Mouse (Mus musculus) ES-Bruce4 (cell line): Measurements from ENCODE around the gene Fam198a. TPM values are rescaled to one million over a fixed set of nuclear protein-coding genes. Genes with fewer than 3 reads are reported as not detected.

ENCODE experiments used
- H3K27ac ChIP-seq: 2 replicates; pipeline ENCODE4 v1.5.1; 2012; ENCODE audit warnings: low read length, inconsistent platforms; ENCODE audit not compliant: insufficient read depth
- H3K27me3 ChIP-seq: 2 replicates; pipeline ENCODE4 v1.6.1; 2012; ENCODE audit warnings: mild to moderate bottlenecking, low read length, inconsistent platforms; ENCODE audit not compliant: control insufficient read depth, poor library complexity, insufficient read depth, severe bottlenecking
- H3K36me3 ChIP-seq: 2 replicates; pipeline ENCODE4 v1.6.1; 2012; ENCODE audit warnings: inconsistent platforms, mild to moderate bottlenecking, low read length, moderate library complexity; ENCODE audit not compliant: control insufficient read depth, poor library complexity, insufficient read depth, severe bottlenecking
- H3K4me1 ChIP-seq: one replicate; pipeline ENCODE4 v1.8.1; 2011; ENCODE audit warnings: low read length; ENCODE audit not compliant: control insufficient read depth, insufficient read depth
- H3K4me3 ChIP-seq: 2 replicates; pipeline ENCODE4 v1.5.1; 2011; ENCODE audit warnings: low read depth, mild to moderate bottlenecking, low read length
- H3K9ac ChIP-seq: 2 replicates; pipeline ENCODE4 v1.6.1; 2012; ENCODE audit warnings: low read depth, mild to moderate bottlenecking, inconsistent platforms; ENCODE audit not compliant: poor library complexity, severe bottlenecking
- H3K9me3 ChIP-seq: replicated peaks from 2 replicates; pipeline ENCODE4 v1.6.1; 2012; ENCODE audit warnings: mild to moderate bottlenecking, low read length, inconsistent platforms; ENCODE audit not compliant: control insufficient read depth, poor library complexity, insufficient read depth, severe bottlenecking
- CTCF ChIP-seq: IDR thresholded peaks from one replicate; pipeline ENCODE4 v1.8.1; 2011; ENCODE audit warnings: low read depth, low read length
- EP300 ChIP-seq: IDR thresholded peaks from 2 replicates; pipeline ENCODE4 v1.6.1; 2011; ENCODE audit warnings: low read depth, low read length; ENCODE audit not compliant: insufficient read depth
- POLR2A ChIP-seq: IDR thresholded peaks from one replicate; pipeline ENCODE4 v1.8.1; 2011; ENCODE audit warnings: low read length; ENCODE audit not compliant: insufficient read depth
- polyA plus RNA-seq: library from polyadenylated mRNA; stranded (reverse); fragments of >200 nt; gene quantifications from 2 replicates; pipeline ENCODE4 v1.2.4, GENCODE M21; 2011; ENCODE audit warnings: low read depth; ENCODE audit not compliant: missing spikeins, insufficient read depth, insufficient read length

Fam198a gene
- polyA plus RNA-seq, 1 experiment: not detected

DNA sequence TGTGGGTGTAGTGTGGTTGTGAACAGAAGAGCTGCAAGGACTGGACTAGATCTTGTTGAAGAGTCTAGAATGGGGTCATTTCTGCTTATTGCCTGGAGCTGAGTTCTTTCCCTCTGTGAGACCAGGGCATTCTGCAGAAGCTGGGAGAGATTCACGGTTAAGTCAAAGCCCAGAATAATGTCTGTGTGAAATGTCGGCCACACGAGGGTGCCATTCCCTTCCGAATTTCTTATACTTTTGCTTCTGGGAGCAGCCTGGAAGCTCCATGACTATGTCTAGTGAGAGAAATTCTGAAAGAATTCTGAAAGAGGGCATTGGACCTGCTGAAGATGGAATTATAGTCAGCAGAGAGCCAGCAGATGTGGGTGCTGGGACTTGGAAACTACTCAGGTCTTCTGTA lies 3.0 kb upstream of the Fam198a start:
- no peaks in the 10 kb centered on the region for H3K9me3 ChIP-seq
- no peak for TF ChIP-seq POLR2A
- no peak for TF ChIP-seq CTCF
- no peak for TF ChIP-seq EP300
- H3K4me3 ChIP-seq: no peak overlapping the region
- H3K9ac ChIP-seq: no peak overlapping the region
- H3K27ac ChIP-seq: no peak overlapping the region
- no peaks in the 10 kb centered on the region for H3K36me3 ChIP-seq
- H3K4me1 ChIP-seq: no peaks in the 10 kb centered on the region
- no peaks in the 10 kb centered on the region; the same call in 1 of the 2 replicates for H3K27me3 ChIP-seq

DNA sequence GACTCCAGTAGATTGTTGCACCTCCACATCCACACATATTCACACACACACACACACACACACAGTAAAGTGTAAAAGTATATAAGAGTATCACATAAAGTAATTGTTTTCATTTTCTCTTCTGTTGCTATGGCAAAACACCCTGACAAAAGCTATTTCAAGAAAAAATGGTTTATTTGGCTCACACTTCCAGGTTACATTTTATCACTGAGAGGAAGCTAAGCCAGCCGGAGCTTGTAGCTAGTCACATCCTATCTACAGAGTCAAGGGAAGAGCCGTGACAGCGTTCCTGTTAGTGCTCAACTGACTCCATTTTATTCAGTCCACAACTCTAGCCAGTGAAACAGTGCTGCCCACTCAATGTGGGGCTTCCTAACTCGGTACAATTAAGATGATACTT lies 2.4 kb upstream of the Fam198a start:
- TF ChIP-seq CTCF: no peak
- TF ChIP-seq POLR2A: no peak
- TF ChIP-seq EP300: no peak
- Histone ChIP-seq H3K4me3 (no peak overlapping the region), H3K9me3 (no peaks in the 10 kb centered on the region), H3K27me3 (no peaks in the 10 kb centered on the region; the same call in 1 of the 2 replicates), H3K9ac (no peak overlapping the region), H3K4me1 (no peaks in the 10 kb centered on the region), H3K36me3 (no peaks in the 10 kb centered on the region), H3K27ac (no peak overlapping the region)

DNA sequence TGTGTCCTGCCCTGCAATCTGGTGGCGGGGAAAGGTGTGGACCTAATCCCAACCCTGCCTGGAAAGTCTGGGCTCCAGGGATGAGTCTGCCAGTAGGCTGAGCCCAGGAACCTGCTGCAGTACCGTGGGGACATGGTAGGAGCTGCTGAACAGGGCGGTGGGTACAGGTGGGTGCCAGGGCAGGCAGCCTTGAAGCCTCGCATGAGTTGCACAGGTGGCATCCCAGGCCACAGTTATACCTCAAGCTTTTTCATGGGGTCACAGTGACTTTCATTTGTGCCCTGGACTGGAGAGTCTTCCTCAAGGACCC lies 281 bp downstream of the Fam198a start:
- Histone ChIP-seq H3K36me3 (no peaks in the 10 kb centered on the region), H3K4me3 (peak overlapping the region; percentile 21), H3K27ac (no peak overlapping the region), H3K27me3 (no peaks in the 10 kb centered on the region), H3K4me1 (no peaks in the 10 kb centered on the region), H3K9me3 (no peaks in the 10 kb centered on the region), H3K9ac (no peak overlapping the region)
- TF ChIP-seq CTCF (no peak), POLR2A (no peak), EP300 (no peak)

- no peak overlapping the region for H3K27ac ChIP-seq
- no peaks in the 10 kb centered on the region for H3K4me1 ChIP-seq
- H3K4me3 ChIP-seq: no peak overlapping the region
- no peak overlapping the region for H3K9ac ChIP-seq
- no peaks in the 10 kb centered on the region for H3K9me3 ChIP-seq
- TF ChIP-seq POLR2A (no peak), CTCF (no peak), EP300 (no peak)
- H3K27me3 ChIP-seq: no peaks in the 10 kb centered on the region
- no peaks in the 10 kb centered on the region for H3K36me3 ChIP-seq
Measured at GRCm38 (mm10) chr9:121952596-121952995, 1.8 kb downstream of the Fam198a start.

DNA sequence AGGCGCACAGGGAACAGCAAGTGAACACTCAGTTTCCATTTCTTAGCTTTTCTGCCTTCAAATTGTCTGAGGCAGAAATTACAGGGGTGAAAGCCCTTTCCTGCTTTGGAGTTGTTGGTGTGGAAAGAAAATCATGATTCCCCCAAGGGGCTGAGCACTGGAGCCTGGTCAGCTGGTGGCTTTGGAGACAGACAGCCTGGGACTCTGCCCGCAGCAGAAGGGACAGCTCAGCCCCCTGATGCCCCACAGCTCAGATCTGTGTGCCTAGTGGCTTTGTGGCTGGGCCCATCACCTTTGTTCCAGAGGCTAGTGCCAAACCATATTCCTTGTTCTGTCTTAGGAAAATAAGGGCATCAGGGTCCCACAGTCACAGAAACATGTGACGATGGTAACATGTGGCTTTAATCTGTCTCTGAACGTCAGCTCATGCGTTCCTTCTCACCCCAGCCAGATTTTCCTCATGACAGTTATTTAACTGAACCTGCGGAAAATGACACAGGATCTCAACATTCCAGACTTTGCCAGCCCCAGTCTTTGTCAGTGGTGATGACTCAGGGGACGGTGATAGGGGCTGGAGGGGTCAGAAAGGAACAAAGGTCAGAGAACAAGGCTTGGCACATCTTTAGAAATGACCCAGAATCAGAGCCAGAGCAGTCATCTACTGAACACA lies 9.3 kb downstream of the Fam198a start:
- H3K4me1 ChIP-seq: no peaks in the 10 kb centered on the region
- no peak overlapping the region for H3K9ac ChIP-seq
- H3K27ac ChIP-seq: no peak overlapping the region
- no peaks in the 10 kb centered on the region for H3K27me3 ChIP-seq
- no peak overlapping the region for H3K4me3 ChIP-seq
- H3K36me3 ChIP-seq: no peaks in the 10 kb centered on the region
- no peak for TF ChIP-seq EP300
- no peaks in the 10 kb centered on the region for H3K9me3 ChIP-seq

GRCm38 (mm10) chr9:121964941-121965340 lies 14.2 kb downstream of the Fam198a start:
- H3K27me3 ChIP-seq: no peaks in the 10 kb centered on the region
- no peak overlapping the region for H3K27ac ChIP-seq
- TF ChIP-seq EP300 (no peak), CTCF (no peak), POLR2A (no peak)
- H3K4me1 ChIP-seq: no peaks in the 10 kb centered on the region
- no peaks in the 10 kb centered on the region for H3K36me3 ChIP-seq
- H3K9ac ChIP-seq: no peak overlapping the region
- H3K4me3 ChIP-seq: no peak overlapping the region
- no peaks in the 10 kb centered on the region for H3K9me3 ChIP-seq
